Mouse (Mus musculus) liver, adult 2 months (tissue): ENCODE results near the gene Gnat2.

Source experiments
- CTCF ChIP-seq: fragments of 200-500 bp; IDR thresholded peaks from 2 replicates; pipeline ENCODE4 v1.5.1; 2011; ENCODE audit warnings: low read depth, low read length, control low read depth
- POLR2A ChIP-seq: fragments of 200-500 bp; IDR thresholded peaks from 2 replicates; pipeline ENCODE4 v1.6.1; 2011; ENCODE audit warnings: low read length, control low read depth; ENCODE audit not compliant: insufficient read depth; ENCODE audit errors: extremely low read depth

- TF ChIP-seq CTCF: no peak
- no peak for TF ChIP-seq POLR2A
Observed at GRCm38 (mm10) chr3:108096226-108096625, 3.6 kb downstream of the Gnat2 start.
